Mouse (Mus musculus) testis, postnatal 14 days (tissue): ENCODE data around the gene Smagp.

ENCODE experiments used
- DNase-seq: peaks from one replicate; pipeline ENCODE4 v3.0.0; 2021; ENCODE audit warnings: low spot score

The Smagp gene

DNA sequence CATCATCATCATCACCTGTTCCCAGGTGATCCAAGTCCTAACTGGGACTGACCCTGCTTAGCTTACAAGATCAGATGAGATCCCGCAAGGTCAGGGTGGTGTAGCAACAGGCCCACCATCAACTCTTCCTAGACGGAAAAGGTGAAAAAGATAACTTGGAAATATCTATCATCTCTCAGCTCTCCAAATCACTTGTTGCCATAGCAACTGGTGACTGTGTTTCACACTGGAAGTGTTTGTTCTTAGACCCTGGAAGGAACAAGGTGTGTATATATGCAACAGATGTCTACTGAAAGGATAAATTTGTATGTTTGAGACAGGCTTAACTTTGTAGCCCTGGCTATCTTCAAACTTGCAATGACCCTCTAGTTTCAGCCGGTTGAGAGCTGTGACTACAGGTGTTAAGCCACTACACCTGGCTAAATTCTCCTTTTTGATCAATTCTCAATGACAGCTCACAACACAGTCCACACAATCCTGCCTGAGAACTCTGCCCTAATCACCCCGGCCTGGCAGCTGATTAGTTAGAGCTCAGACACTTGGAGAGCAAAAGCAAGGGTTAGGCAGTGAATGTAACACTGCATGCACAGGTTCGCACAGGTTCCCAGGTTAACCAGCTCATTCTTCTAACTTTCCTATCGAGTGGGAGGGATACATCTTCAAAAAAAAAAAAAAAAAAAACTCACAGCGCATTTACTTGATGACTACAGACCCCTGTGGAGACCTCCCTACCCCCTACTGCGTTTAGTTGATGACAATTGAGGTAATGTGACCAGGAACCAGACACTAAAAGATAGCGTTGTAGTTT is 28.9 kb upstream of the Smagp start:
- no peak for DNase-seq

DNA sequence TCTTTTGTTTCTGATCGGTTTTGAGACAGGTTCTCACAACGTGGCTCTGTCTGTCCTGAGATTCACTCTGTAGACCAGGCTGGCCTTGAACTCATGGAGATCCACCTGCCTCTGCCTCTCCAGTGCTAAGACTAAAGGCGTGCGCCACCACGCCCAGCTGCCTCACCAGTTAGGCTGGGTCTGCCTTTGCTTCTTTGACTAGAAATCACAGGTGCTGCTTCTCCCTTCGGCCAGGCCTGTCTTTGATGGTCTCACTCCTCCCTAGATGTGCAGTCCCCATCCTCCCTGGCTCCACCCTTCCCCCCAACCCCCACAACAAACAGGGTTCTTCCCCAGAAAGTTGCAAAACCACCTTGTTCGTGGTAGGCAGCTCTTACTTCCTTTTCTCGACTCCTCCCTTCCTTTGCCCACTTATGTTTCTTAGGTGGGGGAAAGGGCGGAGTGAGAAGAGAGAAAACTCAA is 28.1 kb upstream of the Smagp start:
- no peak for DNase-seq

GRCm38 (mm10) chr15:100660805-100661204 is 24.1 kb upstream of the Smagp start:
- DNase-seq, result no peak

DNA sequence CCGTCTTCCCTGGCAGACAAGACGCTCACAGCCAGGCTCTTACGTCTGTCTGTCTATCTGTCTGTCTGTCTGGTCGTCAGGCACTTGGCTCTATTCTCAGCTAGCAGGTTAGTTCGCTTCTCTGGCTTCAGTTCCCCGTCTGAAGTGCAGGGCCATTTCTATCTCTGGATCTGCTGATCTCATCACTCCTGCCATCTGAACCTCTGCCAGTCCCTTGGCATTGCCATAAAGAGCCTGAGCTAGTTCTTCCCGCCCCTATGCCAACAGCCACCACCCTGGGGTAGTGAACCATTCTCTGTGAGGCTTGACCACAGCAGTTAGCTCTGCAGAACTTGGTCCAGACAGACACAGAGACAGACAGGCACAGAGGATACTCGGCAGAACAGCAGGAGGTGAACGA is 23.6 kb upstream of the Smagp start:
- no peak for DNase-seq

DNA sequence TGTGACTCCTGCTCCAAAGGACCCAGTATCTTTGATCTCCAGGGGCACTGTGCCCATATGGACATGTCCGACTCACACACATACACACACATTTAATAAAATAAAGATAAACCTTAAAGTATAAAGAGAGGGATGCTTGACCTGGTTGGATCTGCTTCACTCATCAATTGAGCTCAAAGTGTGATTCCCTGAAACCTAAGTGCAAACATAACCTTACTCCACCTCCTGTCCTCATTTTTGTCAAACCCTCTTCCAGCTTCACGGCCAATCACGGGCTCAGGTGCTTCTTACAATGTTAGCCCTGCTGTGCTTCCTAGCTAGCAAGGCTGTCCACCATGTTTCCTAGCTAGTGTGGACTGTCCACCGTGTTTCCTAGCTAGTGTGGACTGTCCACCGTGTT is 18.5 kb upstream of the Smagp start:
- DNase-seq, result no peak

DNA sequence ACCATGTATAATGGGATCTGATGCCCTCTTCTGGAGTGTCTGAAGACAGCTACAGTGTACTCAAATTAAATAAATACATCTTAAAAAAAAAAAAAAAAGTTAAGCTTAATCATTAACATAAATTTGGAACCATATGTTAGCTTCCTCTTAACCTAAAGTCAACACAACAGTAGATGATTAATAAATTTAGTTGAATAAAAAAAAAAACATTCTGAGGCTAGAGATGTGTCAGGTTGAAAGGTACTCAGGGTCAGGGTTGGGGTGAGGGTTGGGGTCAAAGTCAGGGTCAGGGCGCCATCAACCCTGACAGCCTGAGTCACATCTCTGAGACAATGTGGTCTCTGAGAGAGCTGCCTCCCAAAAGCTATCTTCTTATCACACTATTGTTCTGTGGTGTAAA is 17.5 kb upstream of the Smagp start:
- no peak for DNase-seq

DNA sequence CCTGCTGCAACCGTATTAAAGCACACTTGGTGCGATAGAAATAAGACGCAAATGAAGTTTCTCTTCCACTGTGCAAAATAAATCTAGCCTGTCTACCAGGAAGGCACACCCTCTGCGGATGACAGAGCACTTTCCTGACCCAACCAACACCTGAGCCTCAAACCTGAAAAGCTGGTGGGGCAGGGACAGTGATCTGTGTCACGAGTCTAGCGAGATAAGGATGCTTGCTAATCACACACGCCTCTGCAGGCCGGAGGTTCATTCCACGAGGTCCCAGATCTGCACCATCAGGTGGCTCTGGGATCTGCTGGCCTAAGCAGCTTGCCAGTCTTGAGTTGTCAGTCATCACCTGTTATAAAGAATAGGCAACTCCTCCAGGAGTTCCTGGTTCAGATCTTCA is 14.9 kb upstream of the Smagp start:
- no peak for DNase-seq

DNA sequence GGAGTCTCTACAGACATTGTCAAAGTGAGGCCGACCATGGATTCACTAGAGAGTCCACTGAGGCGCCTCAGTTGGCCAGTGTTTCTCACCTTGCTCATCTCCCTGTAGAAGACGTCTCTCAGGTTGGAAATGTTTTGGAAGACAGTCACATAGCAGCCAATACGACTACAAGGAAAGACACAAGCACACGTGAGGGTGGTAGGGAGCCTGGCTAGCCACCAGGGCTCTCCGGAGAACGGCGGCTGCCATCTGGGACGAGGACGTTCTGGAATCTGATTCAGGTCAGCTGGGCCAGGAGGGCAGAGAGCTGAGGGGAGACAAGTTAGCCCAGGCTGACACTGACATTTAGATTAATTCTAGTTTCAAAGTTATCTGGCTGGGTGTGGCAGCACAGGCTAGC is 13.4 kb upstream of the Smagp start:
- no peak for DNase-seq

DNA sequence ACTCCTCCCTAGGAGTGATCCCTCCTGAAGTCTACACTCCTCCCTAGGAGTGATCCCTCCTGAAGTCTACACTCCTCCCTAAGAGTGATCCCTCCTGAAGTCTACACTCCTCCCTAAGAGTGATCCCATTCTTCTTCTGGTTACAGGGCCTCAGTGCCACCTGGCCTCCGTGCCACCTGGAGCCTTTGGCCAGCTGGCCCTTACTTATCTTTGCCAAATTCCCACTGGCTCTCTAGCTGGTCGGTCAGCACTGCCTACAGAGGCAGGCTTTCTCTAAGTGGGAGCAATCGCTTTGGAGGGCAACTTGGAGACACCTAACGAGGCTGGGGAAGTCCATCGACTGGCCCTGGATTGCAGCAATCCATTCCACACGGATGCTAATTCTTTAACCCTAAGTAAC is 9.4 kb upstream of the Smagp start:
- no peak for DNase-seq

- DNase-seq, result no peak
Observed at GRCm38 (mm10) chr15:100642451-100642850, 5.7 kb upstream of the Smagp start.

DNA sequence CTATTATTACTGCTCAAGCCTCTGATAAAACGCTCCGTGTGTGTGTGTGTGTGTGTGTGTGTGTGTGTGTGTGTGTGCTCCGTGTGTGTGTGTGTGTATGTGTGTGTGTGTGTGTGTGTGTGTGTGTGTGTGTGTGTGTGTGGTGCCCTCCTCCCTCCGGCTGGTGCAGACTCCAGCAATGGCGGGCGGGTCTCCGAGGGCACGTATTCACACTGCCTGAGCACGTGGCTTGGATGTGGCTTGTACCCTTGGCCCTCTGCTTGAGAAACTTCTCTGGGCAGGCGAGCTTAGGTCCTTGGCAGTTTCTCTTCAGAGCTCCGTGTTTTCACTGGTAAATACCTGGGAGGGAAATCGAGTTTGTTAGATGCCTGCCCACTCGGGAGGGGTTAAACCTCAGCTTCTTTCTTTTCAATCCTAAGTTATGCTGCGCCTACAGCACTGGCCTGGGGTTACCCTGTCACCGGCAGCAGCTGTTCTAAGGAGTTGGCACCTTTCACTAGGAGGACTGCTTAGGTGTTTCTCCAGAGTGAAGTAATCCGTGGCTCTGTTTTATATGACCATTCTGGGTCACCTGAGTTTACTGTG is 4.6 kb upstream of the Smagp start:
- DNase-seq, result no peak

DNA sequence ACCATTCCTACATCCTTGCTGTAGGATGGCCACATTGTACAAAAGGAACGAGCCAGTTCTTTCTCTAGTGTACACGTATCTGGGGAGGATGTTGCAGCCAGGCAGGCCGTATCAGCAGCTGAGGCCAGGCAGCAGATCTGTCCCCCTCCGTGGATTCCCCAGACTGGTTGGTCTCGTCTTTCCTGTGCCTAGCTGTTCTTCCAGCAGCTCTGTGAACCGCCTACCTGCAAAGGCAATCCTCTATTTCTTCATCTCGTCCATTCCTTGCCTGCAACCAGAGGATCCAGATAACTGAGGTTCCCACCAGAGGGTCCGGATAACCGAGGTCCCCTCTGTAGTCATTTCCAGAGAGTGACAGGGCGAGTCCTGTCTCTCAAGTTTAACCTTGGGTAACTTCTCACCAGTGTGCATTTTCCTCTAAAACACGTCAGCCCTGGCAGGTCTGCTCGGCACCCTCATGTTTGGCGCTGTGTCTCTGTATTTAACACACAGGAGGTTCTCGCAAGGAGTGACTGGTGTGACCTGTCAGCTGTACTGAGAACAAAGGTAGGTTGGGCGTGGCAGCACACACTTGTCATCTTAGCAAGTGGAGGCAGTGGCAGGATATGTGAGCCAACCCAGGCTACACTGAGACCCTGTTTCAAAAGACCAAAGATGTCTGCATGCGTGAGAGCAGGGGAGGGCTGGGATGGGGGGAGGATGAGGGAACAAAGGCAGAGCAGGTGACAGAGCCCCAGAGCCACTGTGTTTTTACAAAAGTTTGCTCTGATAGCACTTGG is 3.4 kb upstream of the Smagp start:
- DNase-seq, result no peak

GRCm38 (mm10) chr15:100637661-100638060 is 921 bp upstream of the Smagp start:
- DNase-seq, result no peak

GRCm38 (mm10) chr15:100635851-100636645 is 692 bp downstream of the Smagp start:
- DNase-seq, result no peak

- peak; percentile 68 for DNase-seq
Observed at GRCm38 (mm10) chr15:100635239-100635638, 1.5 kb downstream of the Smagp start.

GRCm38 (mm10) chr15:100633341-100633740 is 3.4 kb downstream of the Smagp start:
- DNase-seq, result no peak

- DNase-seq, result no peak
Observed at GRCm38 (mm10) chr15:100632323-100632722, 4.4 kb downstream of the Smagp start.

DNA sequence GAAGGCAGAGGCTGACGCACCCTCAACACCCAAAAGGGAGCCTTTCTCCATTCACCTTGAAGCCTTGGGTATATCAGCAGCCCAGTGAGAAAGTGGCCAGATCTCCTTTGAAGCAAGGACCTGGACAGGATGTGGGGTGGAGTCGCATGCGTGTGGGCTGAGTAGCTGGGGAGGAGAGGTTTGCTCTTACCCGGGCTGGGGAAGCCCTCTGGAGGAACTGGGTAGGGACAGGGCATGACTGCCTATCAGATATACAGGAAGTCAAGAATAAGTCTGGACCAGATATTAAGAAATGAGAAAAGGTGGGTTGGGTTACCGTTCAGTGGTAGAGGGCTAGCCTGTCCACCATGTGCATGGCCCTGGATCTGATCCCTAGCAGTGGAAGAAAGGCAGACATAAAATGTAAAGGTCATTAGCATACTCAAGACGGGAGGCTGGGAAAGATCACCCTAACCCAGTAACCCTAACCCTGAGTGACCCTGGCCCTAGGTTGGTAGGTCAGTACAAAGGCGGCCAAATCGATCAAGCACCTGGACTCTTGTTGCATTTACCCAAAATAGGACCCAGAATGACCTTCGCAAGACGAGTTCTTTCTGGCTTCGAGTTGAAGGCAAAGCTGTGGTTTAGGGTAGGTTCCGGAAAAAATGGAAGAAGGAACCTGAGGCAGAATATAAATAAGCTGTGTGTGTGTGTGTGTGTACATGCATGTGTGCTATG is 5.1 kb downstream of the Smagp start:
- no peak for DNase-seq

DNA sequence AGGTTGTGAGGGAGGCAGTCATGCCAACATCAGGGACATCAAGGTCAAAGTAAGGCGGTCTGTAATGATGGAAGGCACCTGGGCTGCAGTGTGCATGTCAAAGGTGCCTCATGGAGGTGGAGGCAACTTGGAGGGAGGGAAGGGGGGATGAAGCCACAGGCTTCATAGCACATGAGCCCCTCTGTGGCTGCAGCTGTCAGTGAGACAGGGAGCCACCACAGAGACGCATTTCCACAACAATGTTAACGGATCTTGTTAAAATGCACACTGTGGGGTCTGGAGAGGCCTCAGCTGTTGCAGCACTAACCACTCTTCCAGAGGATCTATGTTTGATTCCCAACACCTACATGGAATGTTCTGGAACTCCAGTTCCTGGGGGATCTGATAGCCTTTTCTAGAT is 6.6 kb downstream of the Smagp start:
- DNase-seq, result no peak

- DNase-seq, result no peak
Observed at GRCm38 (mm10) chr15:100628797-100629196, 7.9 kb downstream of the Smagp start.

DNA sequence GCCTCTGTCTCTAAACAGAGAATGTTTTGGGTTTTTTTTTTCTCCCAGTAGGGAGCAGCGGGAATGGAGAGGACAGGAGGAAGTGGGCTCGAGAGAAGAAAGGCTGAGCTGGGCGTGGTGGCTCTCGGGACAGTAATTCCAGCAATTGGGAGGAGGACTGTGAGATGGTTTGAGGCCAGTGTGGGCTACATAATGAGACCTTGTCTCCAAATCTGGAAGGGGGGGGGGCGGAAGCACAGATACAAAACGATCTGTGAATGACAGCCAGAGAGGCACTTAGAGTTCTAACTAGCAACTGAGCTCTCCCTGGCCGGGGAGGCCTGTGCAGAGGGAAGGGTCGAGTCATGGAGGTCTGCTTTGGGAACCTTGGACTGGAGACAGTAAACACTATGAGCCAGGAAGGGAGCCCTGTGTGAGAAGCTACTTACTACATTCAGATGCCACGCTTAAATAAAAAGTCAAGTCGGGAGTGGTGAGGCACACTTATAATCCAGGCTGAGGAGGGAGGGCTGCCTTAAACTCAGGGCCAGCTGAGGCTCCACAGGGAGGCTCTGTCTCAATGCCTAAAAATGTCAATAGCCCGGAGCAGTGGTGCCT is 8.9 kb downstream of the Smagp start:
- no peak for DNase-seq
